Mouse (Mus musculus): ENCODE data around the gene Homer3.
A peak's percentile ranks its signal among the peaks of the same experiment; 100 is the strongest.

Gene Homer3

DNA sequence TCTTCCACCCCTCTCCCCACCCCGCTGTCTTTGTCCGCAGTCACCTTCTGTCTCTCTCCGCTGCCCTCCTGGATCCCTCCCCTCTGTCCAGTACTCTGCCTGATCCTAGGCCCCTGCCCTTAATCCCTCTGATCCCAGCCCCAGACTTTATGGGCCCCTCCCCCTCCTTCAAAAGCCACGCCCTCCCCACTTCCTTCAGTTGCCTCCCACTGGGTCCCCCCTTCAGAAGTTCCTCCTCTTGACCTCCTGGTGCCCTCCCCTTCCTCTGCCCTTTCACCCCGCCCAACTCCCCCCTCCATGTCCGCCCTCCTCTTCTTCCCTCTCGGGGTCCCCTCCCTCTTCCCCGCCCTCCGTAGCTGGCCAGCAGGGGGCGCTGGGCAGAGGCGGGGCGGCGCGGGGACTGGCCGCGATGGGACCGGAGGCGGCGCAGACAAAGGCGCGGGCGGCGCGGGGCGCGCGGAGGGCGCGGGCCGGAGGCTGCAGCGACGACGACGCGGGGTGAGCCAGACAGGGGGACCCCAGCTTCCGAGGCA is at the start of gene Homer3:
TSS of gene Homer3 (plus strand) at position 225 of the 533 bp plus-strand sequence.
- peak; percentile 78 for DNase-seq (ENCODE audit: low read depth, low spot score)

DNA sequence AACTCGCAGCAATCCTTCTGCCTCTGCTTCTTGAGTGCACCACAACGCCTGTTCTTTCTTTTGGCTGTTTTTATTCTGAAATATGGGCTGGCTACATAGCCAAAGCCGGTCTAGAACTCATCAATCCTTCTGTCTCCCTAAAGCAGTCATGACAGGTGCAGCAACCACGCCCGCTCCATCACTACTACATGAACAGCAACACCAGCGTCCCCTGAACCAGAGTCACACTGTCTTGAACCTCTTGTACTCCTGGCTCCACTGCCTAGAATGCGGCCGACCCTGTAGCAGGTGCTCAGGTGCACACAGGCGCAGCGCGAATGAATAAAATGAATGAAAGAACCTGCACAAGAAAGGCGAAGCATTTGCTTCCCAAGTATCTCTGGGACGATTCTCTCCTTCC is 49.0 kb upstream of the Homer3 start:
- DNase-seq (ENCODE audit: low read depth, low spot score): no peak

DNA sequence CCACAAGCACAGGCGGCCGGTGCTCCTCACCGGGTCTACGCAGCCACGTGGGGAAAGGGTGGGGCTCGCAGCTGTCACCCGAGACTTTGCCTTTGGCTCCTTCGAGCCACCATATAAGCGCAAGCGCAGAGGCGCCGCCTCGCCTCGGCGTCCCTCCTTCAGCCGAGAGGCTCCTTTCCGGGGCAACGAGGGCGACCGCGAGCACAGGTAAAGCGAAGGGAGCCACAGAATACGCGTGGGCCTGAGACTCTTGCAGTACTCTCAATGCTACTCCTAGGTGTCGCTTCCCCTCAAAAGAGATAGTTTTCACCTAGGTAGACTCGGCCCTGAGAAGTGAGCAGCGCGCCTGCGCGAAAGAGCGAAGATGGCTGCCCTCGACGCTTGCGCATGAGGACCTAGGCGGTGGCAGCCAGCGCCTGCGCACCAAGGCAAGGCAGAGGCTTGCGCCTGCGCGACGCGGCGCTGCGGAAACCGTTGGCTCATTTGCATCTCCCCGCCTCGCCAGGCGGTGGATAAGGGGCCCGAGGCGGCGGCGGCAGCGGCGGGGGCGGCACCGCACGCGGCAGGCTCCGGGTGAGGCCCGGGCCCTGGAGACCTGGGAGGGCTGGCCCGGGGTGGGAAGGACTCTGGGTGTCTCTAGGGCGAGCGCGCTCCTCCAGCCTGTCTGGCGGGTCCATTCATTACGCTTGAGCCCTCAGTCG is 48.4 kb upstream of the Homer3 start, which contains the start of the genes Sugp2 and Armc6:
TSS of gene Sugp2 (plus strand) at position 147 of the 701 bp plus-strand sequence.
TSS of gene Armc6 (minus strand) at position 387 of the 701 bp plus-strand sequence.
- peak; percentile 98 for DNase-seq (ENCODE audit: low read depth, low spot score)

- no peak for DNase-seq (ENCODE audit: low read depth, low spot score)
Measured at GRCm38 (mm10) chr8:70234781-70235128, 47.9 kb upstream of the Homer3 start.

GRCm38 (mm10) chr8:70237842-70238241 is 44.8 kb upstream of the Homer3 start:
- peak; percentile 34 for DNase-seq (ENCODE audit: low read depth, low spot score)

- DNase-seq (ENCODE audit: low read depth, low spot score): no peak
Measured at GRCm38 (mm10) chr8:70240642-70241041, 42.0 kb upstream of the Homer3 start.

GRCm38 (mm10) chr8:70246622-70247021 is 36.0 kb upstream of the Homer3 start:
- DNase-seq (ENCODE audit: low read depth, low spot score): no peak

GRCm38 (mm10) chr8:70247841-70248240 is 34.8 kb upstream of the Homer3 start:
- no peak for DNase-seq (ENCODE audit: low read depth, low spot score)

DNA sequence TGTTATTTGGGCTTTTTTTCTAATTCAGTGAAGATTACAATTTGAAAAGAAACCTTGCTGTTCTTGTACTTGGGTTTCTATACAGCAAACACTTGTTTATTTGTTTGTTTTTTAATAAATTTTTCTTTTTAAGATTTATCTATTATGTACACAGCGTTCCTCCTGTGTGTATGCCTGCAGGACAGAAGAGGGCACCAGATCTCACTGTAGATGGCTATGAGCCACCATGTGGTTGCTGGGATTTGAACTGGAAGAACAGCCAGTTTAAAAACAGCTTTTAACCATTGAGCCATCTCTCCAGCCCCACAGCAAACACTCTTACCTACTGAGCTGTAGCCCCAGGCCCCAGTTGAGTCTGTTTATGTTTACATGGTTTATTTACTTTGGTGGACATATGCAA is 28.0 kb upstream of the Homer3 start:
- peak; percentile 33 for DNase-seq (ENCODE audit: low read depth, low spot score)

DNA sequence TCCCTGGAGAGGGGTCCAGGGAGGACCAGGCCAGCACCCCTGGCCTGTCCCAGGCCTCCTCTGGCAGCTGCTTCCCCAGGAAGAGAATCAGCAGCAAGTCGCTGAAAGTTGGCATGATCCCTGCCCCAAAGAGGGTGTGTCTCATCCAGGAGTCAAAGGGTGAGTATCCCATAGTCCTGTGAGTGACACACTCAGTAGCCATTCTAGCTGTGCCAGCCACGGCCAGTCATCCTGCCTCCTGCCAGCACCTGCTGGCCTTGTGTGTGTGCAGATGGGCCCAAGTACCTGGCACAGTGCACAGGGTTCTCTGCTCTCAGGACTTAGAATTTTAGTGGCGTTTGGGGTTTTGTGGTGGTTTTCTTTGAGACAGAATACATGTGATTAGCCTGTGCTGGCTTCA is 25.2 kb upstream of the Homer3 start:
- no peak for DNase-seq (ENCODE audit: low read depth, low spot score)

DNA sequence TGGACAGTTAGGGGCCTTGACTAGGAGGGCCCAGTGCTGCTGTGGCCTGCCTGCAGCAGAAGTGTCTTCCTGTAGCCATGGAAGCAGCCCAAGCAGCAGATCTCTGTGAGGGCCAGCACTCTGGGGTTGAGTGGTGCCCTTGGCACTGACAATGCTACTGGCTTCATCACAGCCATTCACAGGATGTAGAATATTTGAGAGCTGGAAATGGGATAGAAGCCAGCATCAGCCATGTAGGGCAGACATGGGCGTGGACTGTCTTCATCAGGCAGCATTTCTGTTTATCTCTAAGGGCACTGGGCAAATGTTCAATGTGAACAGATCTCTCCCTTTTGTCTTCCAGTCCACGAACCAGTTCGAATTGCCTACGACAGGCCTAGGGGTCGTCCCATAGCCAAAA is 24.0 kb upstream of the Homer3 start:
- no peak for DNase-seq (ENCODE audit: low read depth, low spot score)

- DNase-seq (ENCODE audit: low read depth, low spot score): no peak
Measured at GRCm38 (mm10) chr8:70259043-70259442, 23.6 kb upstream of the Homer3 start.

- DNase-seq (ENCODE audit: low read depth, low spot score): no peak
Measured at GRCm38 (mm10) chr8:70267674-70268073, 15.0 kb upstream of the Homer3 start.

- DNase-seq (ENCODE audit: low read depth, low spot score): no peak
Measured at GRCm38 (mm10) chr8:70268311-70268710, 14.3 kb upstream of the Homer3 start.

GRCm38 (mm10) chr8:70268799-70269565 is 13.6 kb upstream of the Homer3 start:
- DNase-seq (ENCODE audit: low read depth, low spot score): no peak

GRCm38 (mm10) chr8:70272949-70273348 is 9.7 kb upstream of the Homer3 start:
- peak; percentile 59 for DNase-seq (ENCODE audit: low read depth, low spot score)

DNA sequence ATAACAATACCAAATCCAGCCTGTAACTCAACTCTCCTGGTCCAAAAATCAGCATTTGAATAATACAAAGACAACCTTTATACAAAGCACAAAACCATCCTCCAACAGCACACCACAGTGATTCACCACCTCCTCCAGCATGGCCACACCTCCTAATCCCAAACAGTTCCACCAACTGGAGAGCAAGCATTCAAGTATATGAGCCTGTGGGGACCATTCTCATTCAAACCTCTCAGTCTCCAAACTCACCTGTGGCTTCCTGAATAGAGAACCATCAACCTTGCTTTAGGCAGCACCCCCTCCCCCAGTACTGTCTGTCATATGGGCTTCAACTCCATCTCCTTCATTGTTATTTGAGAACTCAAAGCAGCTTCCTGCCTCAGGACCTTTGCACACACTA is 8.3 kb upstream of the Homer3 start:
- no peak for DNase-seq (ENCODE audit: low read depth, low spot score)

DNA sequence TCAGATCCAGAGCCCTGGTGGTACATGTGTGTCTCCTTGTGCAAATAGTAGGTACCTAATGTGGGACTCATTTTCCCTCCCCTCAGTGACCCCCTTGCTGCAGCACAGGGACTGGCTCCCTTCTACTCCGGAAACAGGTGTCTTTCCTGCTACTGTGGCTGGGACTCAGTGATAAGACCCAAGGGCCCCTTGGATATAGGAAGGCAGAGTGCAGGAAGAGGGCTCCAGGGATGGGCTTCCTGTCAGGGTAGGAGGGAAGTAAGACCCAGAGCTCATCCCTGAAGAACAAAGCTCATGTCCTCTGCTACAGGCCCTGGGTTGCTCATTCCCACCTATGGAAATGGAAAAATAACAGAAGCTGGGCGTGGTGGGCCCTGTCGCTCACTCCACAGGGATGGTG is 6.2 kb upstream of the Homer3 start:
- no peak for DNase-seq (ENCODE audit: low read depth, low spot score)

GRCm38 (mm10) chr8:70278175-70278574 is 4.5 kb upstream of the Homer3 start:
- DNase-seq (ENCODE audit: low read depth, low spot score): no peak

DNA sequence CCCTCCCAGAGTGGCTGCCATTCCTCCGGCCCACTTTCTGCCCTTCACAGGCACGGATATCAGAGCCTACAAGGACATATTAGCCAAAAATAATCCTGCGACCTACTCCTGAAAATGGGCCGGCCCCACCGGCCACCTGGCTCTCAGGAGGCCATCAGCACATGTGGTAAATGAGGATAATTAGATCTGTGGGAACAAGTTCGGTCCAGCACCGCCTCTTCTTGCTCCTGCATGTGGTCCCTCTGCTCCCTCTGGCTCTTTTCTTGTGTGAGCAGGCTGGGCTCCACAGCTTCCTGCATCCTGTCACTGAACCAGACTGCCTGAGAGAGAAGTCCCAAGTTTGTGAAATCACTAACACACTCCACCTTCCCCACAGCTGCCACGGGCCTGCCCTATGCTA is 3.4 kb upstream of the Homer3 start:
- no peak for DNase-seq (ENCODE audit: low read depth, low spot score)

DNA sequence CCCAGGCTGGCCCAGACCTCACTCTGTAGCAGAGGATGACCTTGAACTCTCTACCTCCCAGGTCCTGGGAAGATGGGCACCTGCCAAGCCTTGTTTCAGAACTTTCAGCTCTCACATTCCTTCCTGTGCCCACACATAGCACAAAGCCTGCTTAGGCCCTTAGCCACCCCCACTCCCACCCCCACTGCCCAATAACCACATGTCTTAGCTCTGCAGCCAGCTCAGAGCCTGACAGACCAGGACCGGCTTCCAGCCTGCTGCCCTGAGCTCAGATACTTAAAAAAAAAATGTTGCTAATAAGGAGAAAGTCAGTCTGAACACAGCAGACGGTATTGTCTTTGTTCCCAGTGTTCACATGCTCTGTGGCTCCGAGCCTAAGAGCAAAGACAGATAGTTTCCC is 1.6 kb upstream of the Homer3 start:
- DNase-seq (ENCODE audit: low read depth, low spot score): no peak

- DNase-seq (ENCODE audit: low read depth, low spot score): peak; percentile 40
Measured at GRCm38 (mm10) chr8:70283136-70284077, 780 bp downstream of the Homer3 start.

Data from 3T3-L1 (cell line).